Mouse (Mus musculus): ENCODE data around the gene Pgs1. TPM values are rescaled to one million over a fixed set of nuclear protein-coding genes. Genes with fewer than 3 reads are reported as not detected.

The Pgs1 gene
- total and polyA plus RNA-seq, 3 experiments = 38.1 to 60.5 (median 50.8) TPM

DNA sequence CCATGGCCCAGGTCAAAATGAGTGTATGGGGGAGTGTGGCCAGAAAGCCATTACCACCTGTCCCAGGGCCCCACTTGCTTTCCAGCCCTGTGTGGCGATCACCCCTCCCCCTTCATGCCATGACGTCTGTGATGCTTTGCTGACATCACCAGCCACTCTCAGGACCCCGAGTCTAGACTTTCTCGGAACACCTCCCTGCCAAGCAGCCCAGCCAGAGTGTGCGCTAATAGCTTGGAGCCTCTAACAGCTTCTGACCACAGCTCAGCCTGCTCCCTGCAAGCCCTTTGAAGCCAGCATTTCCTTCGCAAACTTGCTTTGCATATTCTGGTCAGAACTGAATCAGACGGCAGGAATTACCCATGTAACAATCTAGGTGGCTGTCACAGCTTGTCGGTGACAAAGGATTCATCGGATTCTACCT, 20.5 kb upstream of the Pgs1 start (continued):
- TF ChIP-seq TCF12 (IDR thresholded peaks at IDR 0.05; ENCODE audit: low read depth, low read length) (peak; percentile 86), GABPA (IDR thresholded peaks at IDR 0.05; ENCODE audit: insufficient replicate concordance, low read depth, low read length) (peak; percentile 82), ZKSCAN1 (IDR thresholded peaks at IDR 0.05; ENCODE audit: borderline replicate concordance, low read depth, low read length) (no peak), TBP (conservative IDR thresholded peaks at IDR 0.05; ENCODE audit: low read depth, low read length) (peak; percentile 63), ELF1 (IDR thresholded peaks at IDR 0.05; ENCODE audit: low read depth, low read length) (0 out of 2 replicates have a peak, but pooled peaks have one; percentile 46), MAFK (IDR thresholded peaks at IDR 0.05; ENCODE audit: insufficient replicate concordance, low read length) (peak; percentile 63; the same call in 1 of the 2 replicates), MYC (IDR thresholded peaks at IDR 0.05; ENCODE audit: low read depth, low read length) (peak; percentile 48; the same call in 1 of the 2 replicates)

DNA sequence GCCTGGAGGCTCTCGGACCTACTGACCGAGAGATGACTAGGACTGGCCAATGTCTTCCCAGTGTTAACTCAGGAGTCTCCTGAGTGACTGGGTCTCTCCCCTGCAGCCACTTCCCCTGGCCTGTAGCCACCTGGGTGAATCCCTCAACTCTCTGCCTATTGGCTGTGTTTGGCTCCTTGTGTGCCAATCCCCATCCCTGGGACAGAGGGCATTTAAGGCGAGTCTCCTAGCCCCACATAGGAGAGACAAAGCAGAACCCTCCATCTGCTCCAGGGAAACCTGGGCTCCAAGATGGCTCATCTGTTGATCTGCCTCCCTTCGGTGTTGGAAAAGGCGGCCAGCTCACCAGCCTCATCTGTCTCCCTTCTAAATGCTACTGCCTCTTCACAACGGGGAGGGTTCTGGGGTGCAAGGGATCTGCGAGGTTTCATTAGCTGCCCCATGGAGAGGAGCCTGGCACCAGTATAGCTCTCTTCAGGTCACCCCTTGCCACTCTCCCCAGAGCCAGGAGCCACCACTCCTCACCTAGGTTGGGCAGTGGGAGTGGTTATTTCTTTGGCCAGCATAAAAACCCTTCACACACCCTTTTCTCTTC, 19.5 kb upstream of the Pgs1 start:
- Histone ChIP-seq H3K79me2 (replicated peaks; ENCODE audit: control insufficient read depth, extremely low read depth, insufficient read depth, poor library complexity, severe bottlenecking) (no peaks in the 10 kb centered on the region), H3K27me3 (replicated peaks) (peaks cover 75% of the 10 kb centered on the region), H3K4me2 (ENCODE audit: insufficient read depth, low read depth, poor library complexity, severe bottlenecking) (peak overlapping the region; percentile 69; the same call in 1 of the 2 replicates), H3K36me3 (replicated peaks in 1 of 2; ENCODE audit: control insufficient read depth in 1 of 2, insufficient read depth in 1 of 2, low read length in 1 of 2) (peaks cover 6 to 11% of the 10 kb centered on the region in 2 experiments), H3K4me3 (replicated peaks in 1 of 3; ENCODE audit: low read depth in 2 of 3, low read length in 2 of 3, poor library complexity in 1 of 3) (peak overlapping the region in 1 of 3 experiments; percentile 4), H3K9ac (ENCODE audit: insufficient read depth, low read depth) (no peak overlapping the region), H3K27ac (ENCODE audit: insufficient read depth, low read depth) (0 out of 2 replicates have a peak overlapping the region, but pooled peaks have one; percentile 7), H3K9me3 (replicated peaks; ENCODE audit: low read length) (peaks cover 19% of the 10 kb centered on the region), H3K4me1 (ENCODE audit: control insufficient read depth in 1 of 2, insufficient read depth in 2 of 2) (peaks cover 48 to 78% of the 10 kb centered on the region in 2 experiments)
- dilution Hi-C loops (cut with MboI; ENCODE audit: extremely low pct_ligation_motif_present, extremely low pct_unique_long_range_greater_than_20kb, low sequenced_read_pairs) (no loop called here), in situ Hi-C loops (cut with MboI; ENCODE audit: low pct_ligation_motif_present, low pct_unique_long_range_greater_than_20kb, low sequenced_read_pairs) (loop anchor here (5.0 kb wide), 2 partner anchors 46 to 94 kb away; partner anchors contain the start of gene Tha1)
- no peak for DNase-seq (ENCODE audit: extremely low read depth)
- TF ChIP-seq MYC (IDR thresholded peaks at IDR 0.05; ENCODE audit: low read depth, low read length) (no peak), MEF2A (IDR thresholded peaks at IDR 0.05; ENCODE audit: borderline replicate concordance, low read depth, low read length) (no peak), POLR2AphosphoS2 (IDR thresholded peaks at IDR 0.05; ENCODE audit: low read depth, low read length) (no peak), SMC3 (IDR thresholded peaks at IDR 0.05; ENCODE audit: low read depth, low read length) (no peak), ZNF384 (IDR thresholded peaks at IDR 0.05; ENCODE audit: low read depth, low read length) (no peak), USF1 (IDR thresholded peaks at IDR 0.05; ENCODE audit: low read depth, low read length) (no peak), POLR2A (IDR thresholded peaks at IDR 0.05; ENCODE audit: low read depth, low read length) (no peak), ETS1 (conservative IDR thresholded peaks at IDR 0.05; ENCODE audit: low read depth, low read length) (no peak)

DNA sequence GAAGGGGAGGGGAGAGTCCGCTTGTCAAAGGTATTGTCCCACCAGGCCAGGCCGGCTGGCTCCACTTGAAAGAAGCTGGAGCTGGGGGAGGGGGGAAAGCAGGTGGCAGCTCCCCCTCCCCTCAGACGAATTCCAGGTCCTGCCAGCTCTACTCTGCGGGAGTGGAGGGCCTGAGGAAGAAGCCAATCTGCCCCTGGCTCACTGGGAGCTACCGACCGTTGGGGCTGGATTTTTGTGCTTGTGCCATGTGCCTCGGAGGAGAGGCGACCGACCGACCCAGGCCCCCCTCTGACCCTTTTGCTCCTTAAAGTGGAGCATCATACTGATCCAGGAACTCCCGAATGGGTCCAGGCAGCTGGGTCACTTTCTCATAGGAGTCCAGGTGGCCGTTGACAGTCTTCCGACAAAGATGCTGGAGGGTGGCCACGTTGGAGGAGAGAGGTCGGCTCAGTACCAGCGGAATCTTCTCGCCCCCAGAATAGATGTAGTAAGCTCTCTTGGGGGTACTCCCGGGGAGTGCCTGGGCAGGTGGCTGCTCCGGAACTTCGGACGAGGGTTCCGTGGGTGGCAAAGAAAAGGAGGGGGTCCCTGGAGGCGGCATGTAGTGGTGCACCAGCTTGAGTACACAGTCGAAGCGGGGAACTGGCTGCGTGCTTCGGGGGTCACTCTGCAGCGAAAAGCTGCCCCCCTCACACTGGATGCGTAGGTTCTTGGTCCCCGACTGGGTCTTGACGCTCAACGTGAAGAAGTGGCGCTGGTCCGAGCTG, 18.7 kb upstream of the Pgs1 start:
- in situ Hi-C loops (cut with MboI; ENCODE audit: low pct_ligation_motif_present, low pct_unique_long_range_greater_than_20kb, low sequenced_read_pairs) (loop anchor here (5.0 kb wide), 2 partner anchors 45 to 95 kb away; partner anchors contain the start of gene Tha1), dilution Hi-C loops (cut with MboI; ENCODE audit: extremely low pct_ligation_motif_present, extremely low pct_unique_long_range_greater_than_20kb, low sequenced_read_pairs) (no loop called here)
- peaks cover 75% of the 10 kb centered on the region for H3K27me3 ChIP-seq (replicated peaks)
- DNase-seq (ENCODE audit: extremely low read depth) = no peak
- H3K9me3 ChIP-seq (replicated peaks; ENCODE audit: low read length) = peaks cover 19% of the 10 kb centered on the region
- no peak overlapping the region for H3K27ac ChIP-seq (ENCODE audit: insufficient read depth, low read depth)
- peaks cover 44 to 79% of the 10 kb centered on the region in 2 experiments for H3K4me1 ChIP-seq (ENCODE audit: control insufficient read depth in 1 of 2, insufficient read depth in 2 of 2)
- H3K4me3 ChIP-seq (replicated peaks in 1 of 3; ENCODE audit: low read depth in 2 of 3, low read length in 2 of 3, poor library complexity in 1 of 3) = no peak overlapping the region
- TF ChIP-seq JUND (conservative IDR thresholded peaks at IDR 0.05; ENCODE audit: low read depth, low read length) (no peak), E2F4 (IDR thresholded peaks at IDR 0.05; ENCODE audit: insufficient replicate concordance, low read depth, low read length) (no peak), MAZ (IDR thresholded peaks at IDR 0.05; ENCODE audit: low read depth, low read length) (no peak), PAX5 (IDR thresholded peaks at IDR 0.05; ENCODE audit: low read length) (no peak)
- no peak overlapping the region for H3K9ac ChIP-seq (ENCODE audit: insufficient read depth, low read depth)
- H3K4me2 ChIP-seq (ENCODE audit: insufficient read depth, low read depth, poor library complexity, severe bottlenecking) = no peak overlapping the region
- peaks cover 6 to 11% of the 10 kb centered on the region in 2 experiments for H3K36me3 ChIP-seq (replicated peaks in 1 of 2; ENCODE audit: control insufficient read depth in 1 of 2, insufficient read depth in 1 of 2, low read length in 1 of 2)
- no peaks in the 10 kb centered on the region for H3K79me2 ChIP-seq (replicated peaks; ENCODE audit: control insufficient read depth, extremely low read depth, insufficient read depth, poor library complexity, severe bottlenecking)
